Mouse (Mus musculus) intestine, postnatal 0 days (tissue): ENCODE results near the gene Tbc1d32. TPM values are rescaled to one million over a fixed set of nuclear protein-coding genes. Genes with fewer than 3 reads are reported as not detected.

ENCODE experiments used
- ATAC-seq: fragments of 200-750 bp; cut with Nextera tagmentation; 2 replicates; pipeline ENCODE4 v1.8.0; 2017; ENCODE audit warnings: mild to moderate bottlenecking, moderate TSS enrichment, moderate library complexity
- H3K27ac ChIP-seq: fragments of 300-500 bp; sonication (generic); 2 replicates; pipeline ENCODE4 v1.5.1; 2014; ENCODE audit warnings: mild to moderate bottlenecking, low read depth, low read length, moderate library complexity
- H3K27me3 ChIP-seq: fragments of 300-500 bp; sonication (generic); replicated peaks from 2 replicates; pipeline ENCODE4 v1.6.1; 2014; ENCODE audit warnings: low read length, mixed read lengths; ENCODE audit not compliant: control insufficient read depth, insufficient read depth
- H3K36me3 ChIP-seq: fragments of 300-500 bp; sonication (generic); 2 replicates; pipeline ENCODE4 v1.6.1; 2014; ENCODE audit warnings: mild to moderate bottlenecking, moderate library complexity; ENCODE audit not compliant: control insufficient read depth, insufficient read depth
- H3K4me1 ChIP-seq: fragments of 300-500 bp; sonication (generic); replicated peaks from 2 replicates; pipeline ENCODE4 v1.6.1; 2014; ENCODE audit warnings: antibody characterized with exemption, low read length, mixed read lengths; ENCODE audit not compliant: control insufficient read depth, insufficient read depth
- H3K4me2 ChIP-seq: fragments of 300-500 bp; sonication (generic); replicated peaks from 2 replicates; pipeline ENCODE4 v1.6.1; 2014; ENCODE audit warnings: low read depth, mild to moderate bottlenecking, moderate library complexity
- H3K4me3 ChIP-seq: fragments of 300-500 bp; sonication (generic); 2 replicates; pipeline ENCODE4 v1.5.1; 2014; ENCODE audit warnings: low read depth, low read length
- H3K9ac ChIP-seq: fragments of 300-500 bp; sonication (generic); 2 replicates; pipeline ENCODE4 v1.6.1; 2014; ENCODE audit warnings: mild to moderate bottlenecking, low read depth, low read length
- H3K9me3 ChIP-seq: fragments of 300-500 bp; sonication (generic); 2 replicates; pipeline ENCODE4 v1.6.1; 2016; ENCODE audit warnings: mixed run types; ENCODE audit not compliant: control insufficient read depth
- CTCF ChIP-seq: sonication (generic); IDR thresholded peaks from 2 replicates; pipeline ENCODE4 v1.5.1; 2016; ENCODE audit warnings: low read depth, mild to moderate bottlenecking, control low read depth, antibody characterized with exemption, moderate library complexity
- WGBS: fragments of 180-500 bp; shearing (Covaris S2); extraction: QIAGEN DNeasy Blood & Tissue Kit; methylation state at CpG from one replicate; pipeline ENCODE4 v1.1.7; 2014; 5-methylcytosine and 5-hydroxymethylcytosine counted together
- polyA plus RNA-seq: library from polyadenylated mRNA; unstranded; fragments of >200 nt; fragmentation: Nextera tagmentation; extraction: Ambion mirVana; gene quantifications from 2 replicates; pipeline ENCODE4 v1.2.1, GENCODE M21; 2015

Tbc1d32 gene
- 1.3 and 1.4 TPM in 2 replicates for polyA plus RNA-seq

DNA sequence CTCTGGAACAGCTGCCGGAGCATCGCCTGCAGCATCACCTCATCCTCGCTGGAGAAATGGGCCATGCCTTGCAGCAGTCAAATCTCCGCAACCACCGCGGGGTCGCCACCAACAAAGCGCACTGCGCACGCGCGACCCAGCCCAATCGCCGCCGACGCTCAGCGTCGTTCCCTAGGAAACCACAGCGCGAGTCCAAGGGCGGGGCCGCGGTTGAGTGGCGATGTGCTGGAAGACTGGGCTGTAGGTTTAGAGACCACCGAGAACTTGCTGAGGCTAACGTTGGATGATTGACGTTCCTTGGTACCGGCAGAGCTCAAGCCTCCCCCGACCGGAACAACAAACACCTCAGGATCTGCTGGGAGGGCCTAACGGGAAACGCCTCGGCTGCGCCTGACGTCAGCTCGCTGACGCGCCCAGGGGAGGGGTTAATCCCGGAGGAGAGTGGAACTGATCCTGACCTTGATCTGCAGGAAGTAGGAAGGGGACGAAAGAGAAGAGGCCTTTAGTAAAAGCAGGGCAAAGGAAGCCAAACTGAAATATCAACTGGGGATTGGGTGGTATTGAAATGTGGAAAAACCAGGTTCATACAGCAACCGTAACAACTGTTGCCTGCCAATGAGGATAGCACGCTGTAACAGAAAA, at the start of gene Tbc1d32:
Tbc1d32 (minus strand) TSS at position 122 of the 642 bp plus-strand sequence.
- ATAC-seq, result peak; percentile 100
- 4% methylated on average over 42 of the region's 42 CpGs for WGBS

GRCm38 (mm10) chr10:56227771-56228275, 666 bp downstream of the Tbc1d32 start:
- 72% methylated on average over 8 of the region's 8 CpGs for WGBS
- ATAC-seq, result no peak

More for the DNA sequence above, at the start of gene Tbc1d32:
- no peaks in the 10 kb centered on the region for H3K9me3 ChIP-seq
- H3K4me2 ChIP-seq, result peak within 1 kb of the TSS; percentile 64
- no peaks in the 10 kb centered on the region for H3K27me3 ChIP-seq
- peak within 1 kb of the TSS; percentile 37; the same call in 1 of the 2 replicates for H3K9ac ChIP-seq
- H3K4me3 ChIP-seq, result peak within 1 kb of the TSS; percentile 55
- no peaks in the 10 kb centered on the region for H3K36me3 ChIP-seq
- no peaks in the 10 kb centered on the region for H3K4me1 ChIP-seq
- no peak for TF ChIP-seq CTCF
- peak within 1 kb of the TSS; percentile 74 for H3K27ac ChIP-seq

DNA sequence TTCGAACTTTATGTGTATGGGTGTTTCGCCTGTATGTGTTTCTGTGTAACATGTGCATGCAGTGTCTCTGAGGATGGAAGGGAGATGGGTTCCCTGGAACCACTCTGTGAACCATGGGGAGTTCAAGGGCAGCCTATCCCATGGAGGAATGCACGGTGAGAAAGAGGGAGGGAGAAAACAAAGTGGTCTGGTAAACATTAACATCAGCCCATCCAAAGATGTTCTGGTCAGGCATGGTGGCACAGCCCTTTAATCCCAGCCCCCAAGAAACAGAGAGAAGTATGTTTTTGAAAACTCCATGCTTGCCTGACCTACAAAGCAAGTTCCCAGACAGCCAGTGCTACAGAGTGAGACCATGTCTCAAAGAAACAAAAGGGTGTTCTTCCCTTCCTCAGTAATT, 12.7 kb downstream of the Tbc1d32 start:
- Histone ChIP-seq H3K9ac (no peak overlapping the region), H3K27me3 (no peaks in the 10 kb centered on the region), H3K36me3 (no peaks in the 10 kb centered on the region), H3K27ac (no peak overlapping the region), H3K9me3 (no peaks in the 10 kb centered on the region), H3K4me2 (no peak overlapping the region), H3K4me3 (no peak overlapping the region), H3K4me1 (no peaks in the 10 kb centered on the region)
- WGBS, result 76% methylated on average over 3 of the region's 3 CpGs
- no peak for TF ChIP-seq CTCF
- ATAC-seq, result no peak

More at GRCm38 (mm10) chr10:56227771-56228275, 666 bp downstream of the Tbc1d32 start:
- H3K9ac ChIP-seq, result no peak overlapping the region
- H3K4me2 ChIP-seq, result peak overlapping the region; percentile 64
- H3K36me3 ChIP-seq, result no peaks in the 10 kb centered on the region
- peak overlapping the region; percentile 55 for H3K4me3 ChIP-seq
- no peak overlapping the region for H3K27ac ChIP-seq
- H3K4me1 ChIP-seq, result no peaks in the 10 kb centered on the region
- TF ChIP-seq CTCF, result no peak
- no peaks in the 10 kb centered on the region for H3K27me3 ChIP-seq
- no peaks in the 10 kb centered on the region for H3K9me3 ChIP-seq

DNA sequence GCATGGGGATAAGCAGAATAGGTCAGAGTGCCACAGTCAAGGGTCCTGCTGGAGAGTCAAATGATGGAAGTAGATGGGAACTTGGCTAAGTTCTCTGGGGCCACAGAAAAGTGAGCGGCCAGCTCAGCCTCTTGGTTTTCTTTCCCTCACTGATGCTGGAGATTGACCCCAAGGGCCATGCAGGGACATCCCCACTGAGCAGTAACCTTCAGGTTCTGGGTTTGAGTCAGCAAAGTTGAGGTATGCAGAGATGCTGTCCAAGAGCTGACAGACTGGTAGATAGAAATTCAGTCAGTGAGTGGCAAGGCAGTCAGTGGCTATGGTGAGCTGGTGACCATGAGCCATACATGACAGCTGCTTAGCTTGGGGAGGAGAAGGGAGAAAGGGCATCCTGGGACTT, 18.1 kb downstream of the Tbc1d32 start:
- WGBS, result 94% methylated on average over 1 of the region's 1 CpGs
- Histone ChIP-seq H3K9me3 (no peaks in the 10 kb centered on the region), H3K9ac (no peak overlapping the region)

DNA sequence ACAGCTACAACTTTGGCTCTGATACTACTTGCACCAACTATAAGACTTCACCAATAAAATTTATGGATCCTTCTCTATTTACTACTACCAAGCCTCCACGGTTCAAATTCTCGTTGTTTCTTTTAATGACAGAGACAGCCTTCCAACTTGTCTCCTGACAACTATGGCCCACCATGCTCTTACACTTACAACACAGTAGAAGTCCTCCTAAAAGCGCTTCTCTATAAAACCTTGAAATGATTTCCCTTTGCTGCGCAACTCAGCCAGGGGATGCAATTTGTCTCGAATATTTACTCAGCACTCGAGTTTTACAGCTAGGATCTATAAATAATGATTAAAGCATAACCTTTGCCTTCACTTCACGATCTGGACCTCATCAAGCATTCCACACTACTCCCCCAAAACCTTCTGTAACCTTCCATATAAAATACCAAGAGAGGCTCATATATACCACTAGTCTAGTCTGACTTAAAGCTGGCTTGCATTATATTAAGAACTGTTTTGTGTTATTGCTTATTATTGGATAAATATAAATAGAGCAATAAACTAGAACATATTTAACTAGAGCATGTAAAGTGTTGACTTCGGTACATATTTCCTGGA, 21.6 kb downstream of the Tbc1d32 start:
- no peaks in the 10 kb centered on the region for H3K27me3 ChIP-seq
- H3K9me3 ChIP-seq, result no peaks in the 10 kb centered on the region
- no peaks in the 10 kb centered on the region for H3K36me3 ChIP-seq
- H3K9ac ChIP-seq, result no peak overlapping the region
- no peak overlapping the region for H3K4me2 ChIP-seq
- ATAC-seq, result no peak
- H3K4me1 ChIP-seq, result no peaks in the 10 kb centered on the region
- TF ChIP-seq CTCF, result no peak
- 24% methylated on average over 8 of the region's 8 CpGs for WGBS
- H3K4me3 ChIP-seq, result no peak overlapping the region
- no peak overlapping the region for H3K27ac ChIP-seq

More for the DNA sequence above, 18.1 kb downstream of the Tbc1d32 start:
- Histone ChIP-seq H3K36me3 (no peaks in the 10 kb centered on the region), H3K4me2 (no peak overlapping the region), H3K4me3 (no peak overlapping the region), H3K4me1 (no peaks in the 10 kb centered on the region), H3K27ac (no peak overlapping the region), H3K27me3 (no peaks in the 10 kb centered on the region)
- ATAC-seq, result no peak
- no peak for TF ChIP-seq CTCF

DNA sequence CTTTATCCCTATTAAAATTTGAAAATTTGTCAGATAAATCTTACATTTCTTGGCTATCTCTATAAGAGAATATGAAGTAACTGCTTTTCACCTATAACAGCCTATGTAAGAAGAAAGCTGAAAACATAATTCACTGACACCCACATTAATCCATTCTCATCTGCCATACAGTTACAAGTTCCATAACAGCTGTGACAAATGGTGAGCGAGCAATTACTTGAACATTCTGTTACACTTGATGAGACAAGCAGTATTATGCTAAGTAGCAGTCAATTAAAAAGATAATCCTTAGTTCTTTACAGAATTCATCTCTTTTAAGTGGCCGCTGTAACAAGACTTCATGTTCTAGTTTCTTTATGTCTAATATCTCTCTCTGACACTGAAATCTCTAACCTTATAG, 24.1 kb downstream of the Tbc1d32 start:
- no peak overlapping the region for H3K9ac ChIP-seq
- no peak for ATAC-seq
- no peaks in the 10 kb centered on the region for H3K4me1 ChIP-seq
- 98% methylated on average over 2 of the region's 2 CpGs for WGBS
- no peaks in the 10 kb centered on the region for H3K9me3 ChIP-seq
- H3K36me3 ChIP-seq, result no peaks in the 10 kb centered on the region
- H3K4me3 ChIP-seq, result no peak overlapping the region
- H3K27me3 ChIP-seq, result no peaks in the 10 kb centered on the region
- no peak for TF ChIP-seq CTCF
- no peak overlapping the region for H3K4me2 ChIP-seq
- H3K27ac ChIP-seq, result no peak overlapping the region
